In the genomic region with DNA sequence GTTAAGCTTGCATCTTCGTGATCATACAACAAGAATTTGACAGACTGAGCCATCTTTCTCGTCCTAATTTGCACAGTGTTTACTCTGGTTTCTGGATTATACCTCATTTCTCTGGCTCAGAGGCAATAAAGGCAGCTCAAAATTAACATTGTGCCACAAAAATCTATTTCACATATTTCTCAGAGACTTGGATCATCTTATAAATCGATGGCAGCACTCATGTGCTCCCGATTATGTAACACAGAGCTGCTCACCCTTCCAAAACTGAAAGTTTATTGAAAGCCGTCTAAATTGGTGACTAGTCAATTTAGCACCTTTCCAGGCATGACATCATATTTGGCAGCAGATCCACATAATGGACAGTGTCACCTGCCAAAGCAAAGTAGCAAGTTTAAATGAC, we compare ENCODE assay signal across 15 mouse cellular contexts.
DNase-seq lines count a peak whose midpoint lies in the region; ATAC-seq lines count a peak whose summit lies in the region.
"Had no signal": no experiment of that assay in that cellular context is flagged by ENCODE, and none has a peak within 500 bp of the region (broad histone marks: within the 10 kb centered on the region; RNA-seq: fewer than 3 reads in every experiment).

No protein-coding gene starts in this region.

- DNase-seq in forebrain, embryonic 11.5 days (ENCODE audit: low spot score) = no peak
- DNase-seq in kidney, adult 9 months = peak; percentile 47
- DNase-seq in kidney, postnatal 4 days = no peak
- peak; percentile 29 for DNase-seq in cerebellum, adult 9-10 months
- no peak for DNase-seq in yolk sac, embryonic 10.5 days (ENCODE audit: low spot score)
- DNase-seq: heart, adult 11 months; kidney, adult 11 months; liver, embryonic 13.5 days; lung, embryonic 14.5 days; lung, postnatal 36 days; retina, postnatal 1 day; thymus, adult 2 months had no signal

- 45% methylated on average over 5 of the region's 5 CpGs for WGBS in forebrain, embryonic 16.5 days
- WGBS in forebrain, embryonic 11.5 days = 85% methylated on average over 5 of the region's 5 CpGs
- WGBS in midbrain, embryonic 15.5 days = 72% methylated on average over 5 of the region's 5 CpGs

- no peaks in the 10 kb centered on the region for H3K36me3 ChIP-seq in forebrain, embryonic 16.5 days (ENCODE audit: control insufficient read depth, insufficient read depth)
- H3K36me3 ChIP-seq in forebrain, embryonic 11.5 days (ENCODE audit: control insufficient read depth, insufficient read depth, low read length) = no peaks in the 10 kb centered on the region
- H3K36me3 ChIP-seq in midbrain, embryonic 15.5 days (replicated peaks) = no peaks in the 10 kb centered on the region
- H3K36me3 ChIP-seq: embryonic facial prominence, embryonic 15.5 days; liver, embryonic 13.5 days had no signal

- no peak overlapping the region for H3K4me2 ChIP-seq in forebrain, embryonic 16.5 days (ENCODE audit: low read length)
- no peak overlapping the region for H3K4me2 ChIP-seq in forebrain, embryonic 11.5 days (ENCODE audit: low read depth, low read length, severe bottlenecking)
- H3K4me2 ChIP-seq in midbrain, embryonic 15.5 days = no peak overlapping the region
- H3K4me2 ChIP-seq: embryonic facial prominence, embryonic 15.5 days; liver, embryonic 13.5 days; lung, embryonic 14.5 days had no signal

- peaks cover 8% of the 10 kb centered on the region for H3K4me1 ChIP-seq in forebrain, embryonic 16.5 days (replicated peaks; ENCODE audit: control insufficient read depth, insufficient read depth, low read length)
- H3K4me1 ChIP-seq in forebrain, embryonic 11.5 days (replicated peaks; ENCODE audit: control insufficient read depth, insufficient read depth, low read length) = no peaks in the 10 kb centered on the region
- no peaks in the 10 kb centered on the region for H3K4me1 ChIP-seq in midbrain, embryonic 15.5 days
- H3K4me1 ChIP-seq: embryonic facial prominence, embryonic 15.5 days; liver, embryonic 13.5 days had no signal

- no peak overlapping the region for H3K4me3 ChIP-seq in forebrain, embryonic 16.5 days (replicated peaks; ENCODE audit: low read length)
- H3K4me3 ChIP-seq in forebrain, embryonic 11.5 days (ENCODE audit: low read depth, low read length) = no peak overlapping the region
- no peak overlapping the region for H3K4me3 ChIP-seq in midbrain, embryonic 15.5 days
- H3K4me3 ChIP-seq: embryonic facial prominence, embryonic 15.5 days; liver, embryonic 13.5 days had no signal

- H3K27ac ChIP-seq in forebrain, embryonic 16.5 days (ENCODE audit: low read length) = peak overlapping the region; percentile 37
- no peak overlapping the region for H3K27ac ChIP-seq in forebrain, embryonic 11.5 days (ENCODE audit: low read depth, low read length)
- H3K27ac ChIP-seq in midbrain, embryonic 15.5 days = no peak overlapping the region
- H3K27ac ChIP-seq: embryonic facial prominence, embryonic 15.5 days; liver, embryonic 13.5 days had no signal

- no peaks in the 10 kb centered on the region for H3K27me3 ChIP-seq in forebrain, embryonic 16.5 days (replicated peaks; ENCODE audit: control insufficient read depth, insufficient read depth, low read length)
- no peaks in the 10 kb centered on the region for H3K27me3 ChIP-seq in forebrain, embryonic 11.5 days (ENCODE audit: control insufficient read depth, insufficient read depth, low read length)
- no peaks in the 10 kb centered on the region for H3K27me3 ChIP-seq in midbrain, embryonic 15.5 days (replicated peaks)
- H3K27me3 ChIP-seq: embryonic facial prominence, embryonic 15.5 days; liver, embryonic 13.5 days had no signal

- no peak overlapping the region for H3K9ac ChIP-seq in forebrain, embryonic 16.5 days (replicated peaks; ENCODE audit: low read depth, low read length)
- no peak overlapping the region for H3K9ac ChIP-seq in forebrain, embryonic 11.5 days (ENCODE audit: low read length)
- H3K9ac ChIP-seq in midbrain, embryonic 15.5 days = no peak overlapping the region
- H3K9ac ChIP-seq: embryonic facial prominence, embryonic 15.5 days; liver, embryonic 13.5 days; lung, embryonic 14.5 days had no signal

- ATAC-seq in forebrain, embryonic 16.5 days = peak; percentile 62; the same call in 1 of the 2 replicates
- ATAC-seq in forebrain, embryonic 11.5 days (replicated peaks; ENCODE audit: low FRiP score) = no peak
- no peak for ATAC-seq in midbrain, embryonic 15.5 days (replicated peaks)

- no peaks in the 10 kb centered on the region for H3K9me3 ChIP-seq in forebrain, embryonic 16.5 days (ENCODE audit: control insufficient read depth, low read length)
- no peaks in the 10 kb centered on the region for H3K9me3 ChIP-seq in forebrain, embryonic 11.5 days (ENCODE audit: control insufficient read depth, low read length)
- no peaks in the 10 kb centered on the region for H3K9me3 ChIP-seq in midbrain, embryonic 15.5 days
- H3K9me3 ChIP-seq: embryonic facial prominence, embryonic 15.5 days; liver, embryonic 13.5 days had no signal

Comparison
In these comparisons a context has a peak if more than half of its experiments do, and no peak if none do; other contexts are left out.
1. DNase-seq: peak in kidney, adult 9 months (single experiment) and cerebellum, adult 9-10 months (single experiment); none in forebrain, embryonic 11.5 days (single experiment), kidney, postnatal 4 days (0 of 2) and yolk sac, embryonic 10.5 days (single experiment).